Mouse (Mus musculus): ENCODE results near the gene Tspan11. TPM values are rescaled to one million over a fixed set of nuclear protein-coding genes. Genes with fewer than 3 reads are reported as not detected.
A peak's percentile ranks its signal among the peaks of the same experiment; 100 is the strongest.

Tspan11 gene
- total RNA-seq, 1 experiment from 2014 or later, result not detected

DNA sequence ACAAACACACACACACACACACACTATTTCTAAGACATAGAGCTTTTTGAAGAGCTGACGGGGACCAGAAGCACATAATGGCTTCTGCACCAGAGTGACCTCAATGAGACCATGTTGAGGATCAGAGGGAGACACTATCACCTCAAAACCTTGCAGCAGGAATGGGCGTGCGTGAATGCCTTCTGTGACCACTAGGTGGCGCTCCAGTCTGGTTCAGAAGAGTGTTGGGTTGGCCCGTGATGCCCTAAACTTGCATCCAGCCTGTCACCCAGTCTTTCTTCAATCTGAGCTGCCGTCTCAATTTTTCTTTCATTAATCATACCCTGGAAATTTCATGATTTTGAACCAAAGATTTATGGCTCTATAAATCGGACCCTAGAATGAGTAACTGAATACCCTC lies 82.7 kb downstream of the Tspan11 start:
- ATAC-seq (replicated peaks in 1 of 2; ENCODE audit: insufficient read depth in 1 of 2, low FRiP score in 2 of 2, low TSS enrichment in 1 of 2, low read depth in 1 of 2, poor library complexity in 2 of 2, severe bottlenecking in 2 of 2), result peak; percentile 71 to 84

DNA sequence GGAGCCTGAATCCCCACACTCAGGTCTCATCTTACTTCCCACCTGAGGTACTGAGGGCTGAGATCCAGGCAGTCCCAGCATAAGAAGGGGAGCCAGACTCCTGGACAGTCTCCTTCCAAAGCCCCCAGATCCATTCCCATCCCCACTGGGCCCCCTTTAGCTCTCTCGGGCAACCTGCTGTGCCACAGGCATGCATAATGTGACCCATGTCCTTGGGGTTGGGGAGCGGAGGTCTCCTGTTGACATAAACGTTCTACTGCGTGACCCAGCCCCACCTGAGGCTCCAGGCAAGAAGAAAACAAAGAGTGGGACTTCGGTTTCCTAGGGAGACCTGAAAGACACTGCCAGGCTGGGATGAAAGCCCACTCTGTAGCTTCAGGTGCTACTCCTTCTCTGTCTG lies 83.5 kb downstream of the Tspan11 start:
- ATAC-seq (replicated peaks in 1 of 2; ENCODE audit: insufficient read depth in 1 of 2, low FRiP score in 2 of 2, low TSS enrichment in 1 of 2, low read depth in 1 of 2, poor library complexity in 2 of 2, severe bottlenecking in 2 of 2), result no peak

DNA sequence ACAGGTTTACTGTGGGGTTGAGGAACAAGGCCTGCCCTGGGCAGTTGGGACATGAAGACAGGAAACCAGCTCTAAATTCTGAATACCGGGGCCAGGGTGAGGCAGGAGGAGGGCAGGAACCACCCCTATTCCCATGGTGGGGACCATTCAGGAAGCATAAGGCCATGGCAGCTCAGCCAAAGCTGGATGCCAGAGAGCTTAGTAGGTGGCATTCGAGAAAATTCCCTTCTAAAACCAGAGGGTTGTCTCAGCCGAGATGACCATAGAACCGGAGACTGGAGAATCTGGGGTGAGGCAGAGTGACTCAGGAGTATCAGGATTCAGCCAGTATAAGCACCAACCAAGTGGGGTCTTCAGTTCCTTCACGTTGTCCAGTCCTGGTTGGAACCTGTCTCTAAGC lies 84.5 kb downstream of the Tspan11 start:
- ATAC-seq (replicated peaks in 1 of 2; ENCODE audit: insufficient read depth in 1 of 2, low FRiP score in 2 of 2, low TSS enrichment in 1 of 2, low read depth in 1 of 2, poor library complexity in 2 of 2, severe bottlenecking in 2 of 2), result no peak

DNA sequence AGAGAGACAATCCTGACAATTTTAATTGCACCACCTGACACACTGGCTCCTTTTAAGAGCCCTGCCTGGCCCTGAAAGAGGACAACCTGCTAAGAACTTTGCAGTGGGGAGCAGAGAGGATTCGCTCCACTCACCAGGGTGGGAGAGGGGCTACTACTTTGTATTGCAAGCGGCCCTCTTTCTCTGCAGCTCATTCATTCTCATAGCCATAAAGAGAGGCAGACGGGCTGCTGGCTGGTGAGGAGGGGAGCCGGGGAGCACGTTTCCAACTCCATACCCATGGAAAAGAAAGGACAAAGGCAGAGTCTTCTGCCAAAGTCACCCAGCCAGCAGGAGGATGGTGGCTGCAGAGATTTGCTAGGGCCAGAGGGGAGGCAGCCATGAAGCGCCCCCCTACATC lies 86.2 kb downstream of the Tspan11 start:
- no peak for ATAC-seq (replicated peaks in 1 of 2; ENCODE audit: insufficient read depth in 1 of 2, low FRiP score in 2 of 2, low TSS enrichment in 1 of 2, low read depth in 1 of 2, poor library complexity in 2 of 2, severe bottlenecking in 2 of 2)

DNA sequence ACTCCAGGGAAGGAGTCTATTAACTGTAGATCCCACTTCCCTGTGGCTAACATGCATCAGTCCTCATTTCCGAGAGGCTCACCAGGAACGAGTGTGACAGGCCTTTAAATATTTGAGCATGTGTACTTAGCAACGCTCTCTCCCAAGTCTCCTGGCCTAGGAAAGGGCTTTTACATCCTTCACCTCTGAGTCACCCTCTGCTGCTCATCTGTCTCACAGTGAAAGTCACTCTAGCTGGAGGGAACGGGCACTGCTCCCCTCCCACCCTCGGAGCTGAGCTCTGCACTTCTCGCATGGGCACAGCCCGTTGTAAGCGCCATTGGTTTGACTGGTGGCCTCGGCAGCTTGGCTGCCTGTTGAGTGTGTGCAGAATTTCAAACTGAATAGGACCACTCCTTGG lies 86.6 kb downstream of the Tspan11 start:
- no peak for ATAC-seq (replicated peaks in 1 of 2; ENCODE audit: insufficient read depth in 1 of 2, low FRiP score in 2 of 2, low TSS enrichment in 1 of 2, low read depth in 1 of 2, poor library complexity in 2 of 2, severe bottlenecking in 2 of 2)

DNA sequence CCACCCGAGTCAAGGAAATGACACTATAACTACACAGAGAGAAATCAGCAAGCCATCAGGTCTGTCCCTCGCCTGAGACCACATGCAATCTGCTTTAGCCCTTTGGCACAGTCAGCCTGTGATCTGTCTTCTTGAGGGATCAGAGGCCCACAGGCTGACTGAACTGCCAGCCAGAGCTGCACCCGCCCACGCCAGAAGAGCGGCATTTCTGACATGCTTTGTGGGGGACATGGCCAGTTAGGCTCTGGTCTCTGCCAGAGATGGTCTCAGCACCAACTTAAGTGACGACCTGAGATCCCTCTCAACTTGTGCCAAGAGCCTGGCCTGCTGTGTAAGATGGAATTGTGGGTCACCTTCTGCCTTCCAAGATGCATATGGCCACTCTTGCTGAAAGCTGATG lies 89.3 kb downstream of the Tspan11 start:
- ATAC-seq (replicated peaks in 1 of 2; ENCODE audit: insufficient read depth in 1 of 2, low FRiP score in 2 of 2, low TSS enrichment in 1 of 2, low read depth in 1 of 2, poor library complexity in 2 of 2, severe bottlenecking in 2 of 2), result no peak

DNA sequence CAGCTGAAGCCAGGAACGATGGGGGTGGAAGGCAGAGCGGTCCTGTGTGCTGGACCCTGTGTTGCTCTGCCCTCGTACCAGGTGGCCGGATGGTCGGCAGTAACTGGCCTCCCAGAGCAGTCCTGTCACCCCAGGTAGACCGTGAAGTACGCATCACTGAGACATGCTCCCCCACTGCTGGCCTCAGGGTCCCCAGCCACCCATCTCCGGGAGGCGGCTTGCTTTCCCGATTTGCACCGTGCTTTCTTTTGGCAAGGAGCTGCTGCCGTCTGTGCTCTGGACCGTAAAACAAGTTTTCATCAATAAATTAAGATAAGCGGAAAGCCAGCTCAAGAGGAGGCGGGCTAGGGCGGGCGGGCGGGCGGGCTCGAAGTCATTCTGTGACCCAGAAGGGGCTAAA lies 91.6 kb downstream of the Tspan11 start:
- ATAC-seq (replicated peaks in 1 of 2; ENCODE audit: insufficient read depth in 1 of 2, low FRiP score in 2 of 2, low TSS enrichment in 1 of 2, low read depth in 1 of 2, poor library complexity in 2 of 2, severe bottlenecking in 2 of 2), result no peak

DNA sequence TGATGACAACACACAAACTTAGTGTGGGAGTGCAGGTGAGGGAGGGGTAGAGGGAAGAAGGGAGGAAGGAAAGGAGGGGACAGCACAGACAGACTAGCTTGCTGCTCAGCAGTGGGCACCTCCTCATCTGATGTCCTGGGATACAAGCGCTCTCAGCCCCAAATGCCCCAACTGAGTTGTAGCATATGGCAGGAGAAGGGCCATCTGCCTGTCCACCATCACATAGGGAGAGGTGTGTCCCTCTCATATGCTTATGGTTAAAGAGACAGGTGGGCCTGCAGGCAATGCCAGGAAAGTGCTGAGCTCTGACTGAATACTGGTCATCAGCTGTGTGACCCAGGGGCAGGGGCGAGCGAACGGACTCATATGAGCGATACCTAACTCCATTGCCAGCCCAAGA lies 92.4 kb downstream of the Tspan11 start:
- no peak for ATAC-seq (replicated peaks in 1 of 2; ENCODE audit: insufficient read depth in 1 of 2, low FRiP score in 2 of 2, low TSS enrichment in 1 of 2, low read depth in 1 of 2, poor library complexity in 2 of 2, severe bottlenecking in 2 of 2)

DNA sequence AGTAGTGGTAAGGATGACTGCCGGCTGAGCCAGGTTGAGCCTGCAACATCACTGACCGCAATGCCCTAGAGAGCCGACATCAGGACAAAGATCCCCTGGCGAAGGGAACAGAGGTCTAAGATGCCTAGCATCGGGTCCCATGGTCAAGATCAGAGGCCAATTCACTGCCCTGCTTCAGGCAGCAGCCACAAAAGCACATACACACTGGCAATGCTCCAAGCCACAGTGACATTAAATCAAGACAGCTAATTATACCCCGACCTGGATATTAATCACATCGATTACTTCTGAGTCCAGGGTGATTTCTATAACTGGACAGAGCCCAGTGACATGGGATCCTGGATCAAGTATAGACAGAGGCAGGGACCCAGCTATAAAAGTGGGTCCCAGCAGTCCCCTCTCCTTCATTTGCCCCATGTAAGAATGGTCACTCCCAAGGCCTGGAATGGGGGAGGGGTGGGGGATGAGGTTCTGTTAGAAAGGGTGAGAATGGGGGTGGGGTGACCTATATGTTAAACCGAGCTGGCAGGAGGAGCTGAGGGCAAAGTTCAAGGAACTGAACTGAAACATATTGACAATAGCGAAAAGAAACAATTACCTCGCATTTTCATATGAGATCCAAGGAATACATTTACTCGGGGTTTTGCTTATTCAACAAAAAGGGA lies 93.1 kb downstream of the Tspan11 start:
- ATAC-seq (replicated peaks in 1 of 2; ENCODE audit: insufficient read depth in 1 of 2, low FRiP score in 2 of 2, low TSS enrichment in 1 of 2, low read depth in 1 of 2, poor library complexity in 2 of 2, severe bottlenecking in 2 of 2), result no peak

DNA sequence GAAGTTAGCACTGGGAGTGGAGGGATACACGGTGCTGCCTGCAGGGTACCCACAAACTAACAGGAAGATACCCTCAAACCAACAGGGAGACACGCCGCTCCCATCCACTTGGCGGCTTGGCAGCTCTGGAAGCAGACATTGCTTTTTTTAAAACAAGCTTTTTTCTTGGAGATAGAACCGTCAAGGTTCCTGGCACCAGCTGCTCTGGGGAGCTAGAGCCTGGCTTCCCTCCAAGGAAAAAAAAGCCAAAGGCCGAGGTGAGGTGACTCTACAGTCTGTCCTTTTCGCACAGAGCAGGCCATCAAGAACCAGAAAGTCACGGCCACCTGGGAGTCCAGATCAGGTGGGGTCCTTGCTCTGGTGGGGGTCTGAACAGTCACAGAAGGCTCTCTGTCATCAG lies 93.8 kb downstream of the Tspan11 start:
- ATAC-seq (replicated peaks in 1 of 2; ENCODE audit: insufficient read depth in 1 of 2, low FRiP score in 2 of 2, low TSS enrichment in 1 of 2, low read depth in 1 of 2, poor library complexity in 2 of 2, severe bottlenecking in 2 of 2), result no peak

DNA sequence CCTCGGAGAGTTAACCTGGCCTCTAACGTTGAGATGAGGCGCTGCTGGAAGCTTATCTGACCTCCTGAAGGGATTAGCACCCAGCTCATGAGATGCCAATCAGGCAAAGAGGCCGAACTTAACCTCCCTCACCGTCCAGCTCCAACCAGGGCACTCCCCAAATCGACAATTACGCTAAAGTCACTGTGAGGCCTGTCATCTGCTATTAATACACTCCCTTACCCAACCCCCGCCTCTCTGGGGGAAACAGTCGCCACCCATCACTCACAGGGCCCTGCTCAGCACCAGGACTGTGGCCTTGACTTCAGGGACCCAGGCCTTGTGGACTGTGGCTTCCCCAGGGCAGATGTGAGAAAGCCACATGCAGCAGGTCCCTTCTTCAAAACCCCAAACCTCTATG lies 99.0 kb downstream of the Tspan11 start:
- ATAC-seq (replicated peaks in 1 of 2; ENCODE audit: insufficient read depth in 1 of 2, low FRiP score in 2 of 2, low TSS enrichment in 1 of 2, low read depth in 1 of 2, poor library complexity in 2 of 2, severe bottlenecking in 2 of 2), result no peak

DNA sequence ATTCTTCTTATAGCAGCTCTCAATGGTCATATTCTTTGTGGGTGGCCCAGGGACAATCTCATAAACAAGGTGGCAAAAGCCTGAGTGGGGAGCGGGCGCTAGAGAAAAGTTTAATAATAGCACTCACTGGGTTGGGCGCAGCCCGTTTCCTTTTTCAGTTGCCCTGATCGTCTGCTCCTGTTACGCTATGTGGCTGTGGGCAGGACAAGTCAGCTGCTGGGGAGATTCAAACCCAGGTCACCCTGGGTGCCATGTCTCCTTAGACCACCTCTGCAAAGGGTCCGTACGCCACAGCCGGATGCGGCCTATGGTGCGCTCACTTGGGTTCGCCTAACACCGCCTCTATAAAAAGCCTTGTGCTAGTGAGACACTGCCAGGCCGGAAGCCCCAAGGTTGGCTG lies 100.0 kb downstream of the Tspan11 start:
- ATAC-seq (replicated peaks in 1 of 2; ENCODE audit: insufficient read depth in 1 of 2, low FRiP score in 2 of 2, low TSS enrichment in 1 of 2, low read depth in 1 of 2, poor library complexity in 2 of 2, severe bottlenecking in 2 of 2), result no peak

DNA sequence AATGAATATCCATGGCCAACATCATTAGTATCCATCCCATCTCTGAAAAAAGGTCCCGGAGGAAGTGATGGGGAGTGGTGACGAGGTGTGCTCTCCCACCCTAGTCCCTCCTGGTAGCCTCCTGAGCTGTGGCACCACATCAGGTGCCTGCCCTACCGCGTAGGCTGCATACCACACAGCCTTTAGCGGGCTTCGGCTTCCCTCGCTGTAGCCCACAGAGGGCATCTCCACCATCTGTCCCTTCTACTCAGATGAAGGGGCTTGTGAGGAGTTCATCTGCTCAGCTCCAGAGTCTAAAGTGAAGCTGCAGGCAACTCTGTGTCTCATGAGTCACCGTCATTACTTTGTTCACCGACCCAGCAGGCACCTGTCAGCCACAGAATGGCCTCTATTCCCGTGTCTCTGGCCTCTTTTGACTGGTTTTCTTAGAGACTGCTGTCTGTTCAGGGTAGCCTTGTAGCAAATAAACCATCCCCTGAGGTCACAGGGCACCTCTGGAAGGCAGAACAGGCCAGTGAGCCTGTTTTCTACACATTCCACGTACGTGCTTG lies 101.6 kb downstream of the Tspan11 start:
- no peak for ATAC-seq (replicated peaks in 1 of 2; ENCODE audit: insufficient read depth in 1 of 2, low FRiP score in 2 of 2, low TSS enrichment in 1 of 2, low read depth in 1 of 2, poor library complexity in 2 of 2, severe bottlenecking in 2 of 2)

DNA sequence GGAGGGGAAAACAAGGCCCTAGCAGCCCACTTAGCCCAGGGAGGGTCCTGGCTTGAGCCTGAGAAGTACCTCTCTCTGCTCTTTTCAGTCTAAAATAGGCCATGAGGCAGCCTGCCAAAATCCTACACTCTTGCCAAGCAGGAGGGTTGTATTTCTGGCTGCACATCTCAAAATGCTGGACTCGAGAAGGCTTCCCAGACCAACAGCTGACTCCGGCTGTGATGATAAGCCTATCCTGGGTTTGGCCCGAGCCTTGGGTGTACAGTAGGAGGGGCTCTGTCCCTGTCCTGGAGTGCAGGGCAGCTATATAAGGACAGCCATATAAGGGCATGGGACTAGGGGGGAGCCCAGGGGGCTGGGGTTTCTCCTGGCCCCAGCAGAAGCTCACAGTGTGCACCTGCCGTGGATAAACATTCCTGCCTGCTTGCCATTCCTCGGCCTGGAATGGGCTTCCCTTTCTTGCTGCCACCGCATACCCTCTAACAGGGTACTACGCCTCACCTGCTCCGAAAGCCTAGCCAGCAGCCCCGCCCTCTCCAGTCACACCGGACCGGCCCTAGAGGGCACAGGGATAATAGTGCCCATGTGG lies 102.3 kb downstream of the Tspan11 start:
- no peak for ATAC-seq (replicated peaks in 1 of 2; ENCODE audit: insufficient read depth in 1 of 2, low FRiP score in 2 of 2, low TSS enrichment in 1 of 2, low read depth in 1 of 2, poor library complexity in 2 of 2, severe bottlenecking in 2 of 2)

DNA sequence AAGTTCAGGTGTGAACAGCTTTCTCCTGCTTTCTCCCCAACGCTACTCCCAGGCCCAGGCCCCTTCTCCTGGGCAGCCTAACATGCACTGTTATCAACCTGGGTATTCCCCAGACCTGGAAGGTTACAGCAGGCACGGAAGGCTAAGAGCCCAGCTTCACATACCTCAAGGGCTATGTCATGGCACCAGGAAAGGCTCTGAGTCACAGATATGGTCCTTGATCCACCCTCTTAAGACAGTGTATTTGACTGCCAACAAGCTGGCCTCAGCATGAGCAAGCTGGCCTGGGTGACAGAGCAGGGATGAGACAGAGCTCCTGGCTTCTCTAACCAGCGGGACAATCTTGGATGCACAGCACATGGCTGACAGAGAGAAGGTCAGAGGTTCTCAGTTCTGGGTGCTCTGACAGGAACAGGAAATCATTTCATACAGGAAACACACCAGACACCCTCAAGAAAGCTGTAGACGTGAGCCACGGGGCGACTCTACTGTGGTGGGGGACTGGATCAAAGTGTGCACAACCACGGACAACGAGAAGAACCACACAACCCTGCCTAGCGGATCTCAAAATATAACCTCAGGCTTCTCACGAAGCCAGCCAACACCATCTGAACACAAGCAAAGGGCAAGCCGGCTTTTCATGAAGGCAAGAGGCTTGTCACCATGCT lies 104.3 kb downstream of the Tspan11 start:
- ATAC-seq (replicated peaks in 1 of 2; ENCODE audit: insufficient read depth in 1 of 2, low FRiP score in 2 of 2, low TSS enrichment in 1 of 2, low read depth in 1 of 2, poor library complexity in 2 of 2, severe bottlenecking in 2 of 2), result 0 out of 4 replicates have a peak, but pooled peaks of 1 of the 2 experiments have one; percentile 13

DNA sequence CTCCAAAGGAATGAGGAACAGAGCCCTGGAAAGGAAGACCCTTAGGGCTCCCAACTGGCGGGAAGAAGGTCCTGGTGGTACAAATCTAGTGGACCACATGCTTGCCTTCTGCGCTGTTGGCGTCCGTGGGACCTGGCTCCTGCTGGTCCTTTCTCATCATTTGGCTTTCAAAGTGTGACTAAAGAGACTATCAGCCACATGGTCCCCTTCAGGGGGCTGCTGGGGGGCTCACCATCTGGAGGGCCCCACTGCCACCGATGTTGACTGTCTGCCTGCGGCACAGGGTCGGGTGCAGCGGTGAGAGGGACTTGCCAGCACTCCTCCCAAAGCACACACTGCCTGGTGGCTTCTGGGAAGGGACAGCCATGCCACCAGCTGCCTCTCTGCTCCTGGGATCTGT lies 105.6 kb downstream of the Tspan11 start:
- ATAC-seq (replicated peaks in 1 of 2; ENCODE audit: insufficient read depth in 1 of 2, low FRiP score in 2 of 2, low TSS enrichment in 1 of 2, low read depth in 1 of 2, poor library complexity in 2 of 2, severe bottlenecking in 2 of 2), result no peak

DNA sequence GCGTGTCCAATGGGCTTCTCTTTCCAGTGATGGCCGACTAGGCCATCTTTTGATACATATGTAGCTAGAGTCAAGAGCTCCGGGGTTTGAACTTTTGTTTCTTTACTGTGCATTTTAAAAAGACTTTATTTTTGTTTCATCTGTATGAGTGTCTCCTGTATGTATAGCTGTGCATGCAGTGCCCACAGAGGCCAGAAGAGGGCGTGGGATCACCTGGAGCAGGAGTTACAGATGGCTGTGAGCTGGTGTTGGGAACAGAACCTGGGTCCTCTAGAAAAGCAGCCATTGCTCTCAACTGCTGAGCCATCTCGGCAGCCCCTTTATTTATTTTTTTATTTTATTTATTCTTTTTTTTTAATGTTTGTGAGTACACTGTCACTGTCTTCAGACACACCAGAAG lies 109.5 kb downstream of the Tspan11 start:
- ATAC-seq (replicated peaks in 1 of 2; ENCODE audit: insufficient read depth in 1 of 2, low FRiP score in 2 of 2, low TSS enrichment in 1 of 2, low read depth in 1 of 2, poor library complexity in 2 of 2, severe bottlenecking in 2 of 2), result no peak

DNA sequence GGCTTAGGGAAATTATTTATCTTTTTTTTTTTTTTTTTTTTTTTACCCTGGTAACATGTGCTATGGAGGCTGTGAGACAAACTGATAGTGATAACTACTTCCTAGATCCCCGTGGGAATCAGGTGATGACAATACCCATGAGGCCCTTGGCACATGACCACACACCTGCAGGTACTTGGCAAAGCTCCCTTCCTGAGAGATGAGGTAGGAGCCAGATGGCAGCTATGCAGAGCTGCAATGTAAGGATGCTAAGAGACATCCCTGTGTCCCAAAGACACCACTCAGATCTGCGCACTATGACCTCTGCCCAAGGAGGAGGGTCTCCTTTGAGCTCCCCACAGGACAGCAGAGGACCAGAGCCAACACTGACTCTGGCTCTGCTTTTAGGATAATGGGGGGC lies 111.7 kb downstream of the Tspan11 start:
- ATAC-seq (replicated peaks in 1 of 2; ENCODE audit: insufficient read depth in 1 of 2, low FRiP score in 2 of 2, low TSS enrichment in 1 of 2, low read depth in 1 of 2, poor library complexity in 2 of 2, severe bottlenecking in 2 of 2), result no peak

DNA sequence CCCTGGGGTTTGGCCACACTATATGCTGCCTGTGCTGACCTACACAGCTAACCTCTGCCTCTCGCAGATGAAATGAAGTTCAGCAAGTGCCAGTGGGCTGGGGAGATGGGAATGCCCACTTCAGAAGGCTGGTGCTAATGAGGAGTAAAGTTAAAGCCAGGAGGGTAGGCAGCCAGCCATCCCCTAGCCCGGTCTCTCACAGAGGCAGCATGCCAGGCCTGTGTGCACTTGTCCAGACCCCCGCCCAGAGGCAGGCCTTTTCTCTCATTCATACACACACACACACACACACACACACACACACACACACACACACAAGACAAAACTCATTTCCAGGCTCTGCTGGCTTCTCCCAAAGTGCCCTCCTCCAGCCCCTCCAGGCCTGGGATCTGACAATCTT lies 113.4 kb downstream of the Tspan11 start:
- no peak for ATAC-seq (replicated peaks in 1 of 2; ENCODE audit: insufficient read depth in 1 of 2, low FRiP score in 2 of 2, low TSS enrichment in 1 of 2, low read depth in 1 of 2, poor library complexity in 2 of 2, severe bottlenecking in 2 of 2)
